Mouse (Mus musculus) CD4-positive helper T cell, adult 2 months (primary cell): ENCODE measurements around the gene Msmb.
"Not testable (repeated sequence)": the region's sequence is repeated elsewhere in the genome, so short reads cannot be mapped to it uniquely, and the experiment has no call there.

Experiments used
- DNase-seq: peaks from one replicate; pipeline ENCODE4 v3.0.0-alpha.2; 2012; ENCODE audit warnings: low read depth, missing footprints, low spot score

The Msmb gene

DNA sequence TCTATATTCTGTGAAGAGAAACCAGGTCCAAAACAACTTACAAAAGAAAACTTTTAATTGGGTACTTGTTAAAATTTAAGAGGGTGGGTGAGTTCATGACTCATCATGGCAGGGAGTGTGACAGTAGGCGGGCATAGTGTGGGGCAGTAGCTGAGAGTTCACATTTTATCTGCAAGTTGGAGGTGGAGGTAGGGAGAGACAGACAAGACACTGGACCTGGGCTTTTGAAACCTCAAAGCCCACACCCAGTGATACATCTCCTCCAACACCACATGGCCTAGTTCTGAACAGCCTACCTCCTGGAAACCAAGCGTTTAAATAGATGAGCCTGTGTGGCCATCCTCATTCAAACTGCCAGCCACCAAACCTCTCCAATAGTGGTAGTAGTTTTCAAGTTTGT lies 33.5 kb downstream of the Msmb start:
- DNase-seq, result no peak

GRCm38 (mm10) chr14:32176590-32176989 lies 34.8 kb downstream of the Msmb start:
- DNase-seq, result not testable (repeated sequence)

DNA sequence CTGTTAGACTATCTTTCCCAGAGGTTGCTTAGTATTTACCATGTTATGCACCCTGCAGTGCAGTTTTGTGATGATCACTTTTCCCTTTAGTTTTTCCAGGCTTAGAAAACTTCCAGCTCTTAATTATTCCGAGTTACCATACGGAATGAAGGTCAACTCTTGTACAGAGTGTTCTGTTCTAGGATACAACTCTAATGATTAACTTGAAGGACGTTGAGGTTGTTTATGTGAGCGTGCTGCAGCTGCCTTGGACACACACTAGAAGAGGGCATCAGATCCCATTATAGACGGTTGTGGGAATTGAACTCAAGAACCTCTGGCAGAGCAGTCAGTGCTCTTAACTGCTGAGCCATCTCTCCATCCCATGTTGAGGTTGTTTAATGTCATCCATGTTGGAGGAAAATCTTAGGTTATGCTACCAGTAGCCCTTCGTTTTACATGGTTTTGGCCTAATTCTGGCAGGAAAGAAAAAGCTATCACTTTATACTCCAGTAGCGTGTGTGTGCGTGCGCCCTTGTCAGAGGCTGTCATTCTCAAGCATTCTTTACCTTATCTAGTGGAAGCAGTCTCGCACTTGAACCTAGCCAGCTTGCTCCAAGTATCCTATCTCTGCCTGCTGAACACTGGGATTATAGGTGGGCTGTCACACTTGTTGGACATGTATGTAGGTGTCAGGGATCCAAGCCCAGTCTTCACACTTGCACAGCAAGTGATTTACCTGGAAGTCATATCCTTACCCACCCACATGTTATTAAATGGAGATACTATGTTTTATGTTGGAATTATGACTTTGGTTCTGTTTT lies 37.8 kb downstream of the Msmb start:
- no peak for DNase-seq

DNA sequence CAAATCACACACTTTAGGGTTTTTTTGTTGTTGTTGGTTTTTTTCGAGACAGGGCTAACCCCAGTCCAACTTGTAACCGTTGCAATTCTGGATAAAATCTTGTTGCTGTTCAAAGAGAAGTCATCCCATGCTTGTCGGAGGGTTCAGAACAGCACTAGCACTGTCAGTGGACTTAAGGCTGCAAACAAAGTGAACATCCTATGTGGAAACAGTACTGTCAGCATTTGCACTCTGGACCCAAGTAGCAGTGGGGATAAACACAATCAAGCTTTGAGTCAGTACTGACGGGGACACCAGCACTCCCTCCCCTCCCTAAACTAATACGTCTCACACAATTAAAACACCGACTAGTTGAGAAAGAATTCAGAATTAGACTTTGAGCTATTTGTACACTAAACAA lies 39.0 kb downstream of the Msmb start:
- DNase-seq, result no peak

- no peak for DNase-seq
Measured at GRCm38 (mm10) chr14:32183846-32184245, 42.0 kb downstream of the Msmb start.

GRCm38 (mm10) chr14:32190627-32191391 lies 49.0 kb downstream of the Msmb start:
- DNase-seq, result no peak

DNA sequence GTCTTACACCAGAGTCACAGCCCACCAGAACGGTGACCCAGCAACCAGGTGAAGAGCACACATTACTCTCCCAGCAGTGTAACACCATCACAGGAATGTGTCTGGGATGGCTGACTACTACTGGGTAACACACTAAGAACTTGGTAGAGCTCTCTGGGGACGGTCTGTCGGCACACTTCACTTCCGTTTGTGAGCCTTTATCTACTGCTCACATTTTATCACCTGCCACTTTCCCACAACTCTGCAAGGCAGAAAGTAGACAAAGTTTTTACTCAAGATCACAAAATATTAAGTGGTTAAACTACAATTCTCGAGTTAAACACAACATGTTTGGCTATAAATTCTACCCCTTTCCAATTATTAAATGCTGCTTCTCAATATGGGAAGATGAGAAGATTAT lies 50.1 kb downstream of the Msmb start:
- no peak for DNase-seq

GRCm38 (mm10) chr14:32192437-32192836 lies 50.6 kb downstream of the Msmb start:
- DNase-seq, result peak; percentile 50

DNA sequence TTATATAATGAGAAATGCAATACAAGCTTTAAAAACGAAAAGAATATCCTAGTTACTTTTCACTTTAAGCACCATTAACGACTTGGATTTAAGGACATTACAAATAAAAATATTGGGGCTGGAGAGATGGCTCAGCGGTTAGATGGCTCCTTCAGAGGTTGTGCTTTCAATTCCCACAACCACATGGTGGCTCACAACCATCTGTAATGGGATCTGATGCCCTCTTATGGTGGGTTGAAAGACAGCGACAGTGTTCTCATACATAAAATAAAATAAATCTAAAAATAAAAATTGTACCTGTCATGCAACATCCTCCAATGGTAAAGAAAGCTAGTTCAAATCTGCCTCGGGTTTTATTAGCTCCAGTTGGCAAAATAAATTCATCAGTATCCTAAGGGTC lies 51.7 kb downstream of the Msmb start:
- not testable (repeated sequence) for DNase-seq

DNA sequence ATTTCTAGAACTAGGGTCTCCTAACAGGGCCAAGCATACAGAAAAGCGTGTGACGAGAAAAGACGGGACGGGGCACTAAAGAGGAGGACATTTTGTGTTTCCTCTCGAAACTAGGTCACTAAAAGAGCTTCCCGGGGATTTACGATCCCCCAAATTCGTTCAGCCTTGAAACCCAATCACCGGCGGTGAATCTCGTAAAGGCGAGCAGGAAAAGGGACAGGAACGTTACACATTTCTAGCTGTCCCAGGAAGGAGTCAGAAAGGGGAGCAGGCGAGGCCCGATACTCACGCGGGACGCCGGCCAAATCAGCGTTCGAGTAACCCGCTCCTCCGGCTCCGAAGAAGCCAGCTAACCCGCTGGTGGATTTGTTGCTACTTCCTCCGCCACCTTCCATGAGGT lies 59.5 kb downstream of the Msmb start:
- DNase-seq, result peak; percentile 44

GRCm38 (mm10) chr14:32201791-32202451 lies 60.1 kb downstream of the Msmb start, which contains the start of the genes Timm23 and Parg:
Gene Timm23, minus strand, starts transcription at chr14:32201898.
Gene Parg, plus strand, starts transcription at chr14:32201949.
- DNase-seq, result peak; percentile 88
